Mouse (Mus musculus) midbrain, embryonic 11.5 days (tissue): ENCODE data around the gene Ubtd2. TPM values are rescaled to one million over a fixed set of nuclear protein-coding genes. Genes with fewer than 3 reads are reported as not detected.

Experiments used
- ATAC-seq: fragments of 200-750 bp; cut with Nextera tagmentation; 2 replicates; pipeline ENCODE4 v1.8.0; 2017; ENCODE audit warnings: moderate TSS enrichment, moderate library complexity; ENCODE audit not compliant: low FRiP score
- DNase-seq: peaks from one replicate; pipeline ENCODE4 v3.0.0; 2015; ENCODE audit warnings: low spot score; ENCODE audit errors: missing footprints
- H3K27ac ChIP-seq: fragments of 300-500 bp; sonication (generic); 2 replicates; pipeline ENCODE4 v1.5.1; 2014; ENCODE audit warnings: low read depth, low read length
- H3K27me3 ChIP-seq: fragments of 300-500 bp; sonication (generic); 2 replicates; pipeline ENCODE4 v1.6.1; 2014; ENCODE audit warnings: mild to moderate bottlenecking, low read length, moderate library complexity, mixed read lengths; ENCODE audit not compliant: control insufficient read depth, insufficient read depth
- H3K36me3 ChIP-seq: fragments of 300-500 bp; sonication (generic); 2 replicates; pipeline ENCODE4 v1.6.1; 2014; ENCODE audit warnings: mild to moderate bottlenecking, low read length, moderate library complexity, mixed read lengths; ENCODE audit not compliant: control insufficient read depth, insufficient read depth
- H3K4me1 ChIP-seq: fragments of 300-500 bp; sonication (generic); 2 replicates; pipeline ENCODE4 v1.6.1; 2014; ENCODE audit warnings: low read length; ENCODE audit not compliant: control insufficient read depth, insufficient read depth
- H3K4me2 ChIP-seq: fragments of 300-500 bp; sonication (generic); 2 replicates; pipeline ENCODE4 v1.6.1; 2014; ENCODE audit warnings: mild to moderate bottlenecking, moderate library complexity
- H3K4me3 ChIP-seq: fragments of 300-500 bp; sonication (generic); 2 replicates; pipeline ENCODE4 v1.5.1; 2014; ENCODE audit warnings: low read depth, low read length
- H3K9ac ChIP-seq: fragments of 300-500 bp; sonication (generic); 2 replicates; pipeline ENCODE4 v1.6.1; 2014; ENCODE audit warnings: low read length
- H3K9me3 ChIP-seq: fragments of 300-500 bp; sonication (generic); 2 replicates; pipeline ENCODE4 v1.6.1; 2016; ENCODE audit warnings: low read length; ENCODE audit not compliant: control insufficient read depth
- WGBS: fragments of 180-500 bp; shearing (Covaris S2); extraction: QIAGEN DNeasy Blood & Tissue Kit; methylation state at CpG from one replicate; pipeline ENCODE4 v1.1.7; 2014; 5-methylcytosine and 5-hydroxymethylcytosine counted together
- polyA plus RNA-seq: library from polyadenylated mRNA; unstranded; fragments of >200 nt; fragmentation: Nextera tagmentation; extraction: Ambion mirVana; gene quantifications from 2 replicates; pipeline ENCODE4 v1.2.1, GENCODE M21; 2014

The Ubtd2 gene
- polyA plus RNA-seq, 1 experiment from 2014 or later: 71.6 TPM

DNA sequence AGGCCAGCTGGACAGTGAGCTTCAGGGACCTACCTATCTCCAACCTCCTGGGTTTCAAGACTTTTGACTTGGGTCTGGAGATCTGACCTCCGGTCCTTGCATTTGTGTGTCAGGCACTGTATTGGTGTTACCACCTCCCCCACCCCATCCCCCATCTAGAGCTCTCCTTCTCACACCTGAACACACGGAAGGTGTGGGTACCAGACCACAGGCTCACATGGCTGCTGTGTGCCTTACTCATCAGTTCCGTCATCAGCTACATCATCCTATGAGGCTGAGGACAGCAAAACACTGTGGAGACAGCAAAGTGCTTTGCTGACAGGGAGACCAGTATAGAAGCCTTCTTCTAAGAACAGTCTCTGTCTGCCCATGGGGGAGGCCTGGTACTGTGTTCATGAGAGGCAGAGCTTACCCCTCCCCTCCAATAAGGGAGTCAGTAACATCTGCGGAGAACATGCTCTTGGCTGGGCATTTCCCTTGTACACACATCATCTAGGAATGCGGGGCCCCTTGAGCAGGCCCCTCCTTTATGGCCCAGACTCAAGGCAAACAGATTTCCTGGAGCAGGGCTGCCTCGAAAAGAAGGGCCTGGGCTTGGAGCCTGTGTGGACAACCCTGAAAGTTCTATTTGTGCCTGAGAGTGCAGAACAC, 19.6 kb upstream of the Ubtd2 start:
- Histone ChIP-seq H3K27me3 (no peaks in the 10 kb centered on the region), H3K36me3 (no peaks in the 10 kb centered on the region), H3K4me2 (no peak overlapping the region), H3K4me3 (no peak overlapping the region), H3K9ac (no peak overlapping the region), H3K27ac (no peak overlapping the region), H3K9me3 (no peaks in the 10 kb centered on the region), H3K4me1 (no peaks in the 10 kb centered on the region)
- no peak for ATAC-seq
- DNase-seq: no peak
- 76% methylated on average over 6 of the region's 6 CpGs for WGBS

DNA sequence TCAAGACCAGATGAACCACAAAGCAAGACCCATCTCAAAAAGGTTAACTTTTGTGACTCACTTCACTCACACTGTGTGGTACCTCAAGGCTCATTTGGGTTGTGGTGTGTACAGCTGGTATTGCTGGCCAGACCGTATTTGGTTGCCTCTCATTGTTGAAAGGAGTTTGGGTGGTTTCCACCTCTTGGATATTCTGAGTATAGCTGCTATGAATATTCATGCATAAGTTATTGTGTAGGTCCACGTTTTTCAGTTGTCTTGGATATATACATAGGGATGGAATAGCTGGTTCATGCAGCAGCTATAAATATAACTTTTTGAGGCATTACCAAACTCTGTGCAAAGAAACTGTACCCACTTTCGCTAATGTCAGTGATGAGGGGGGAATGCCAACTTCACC, 12.6 kb upstream of the Ubtd2 start:
- Histone ChIP-seq H3K4me1 (no peaks in the 10 kb centered on the region), H3K9ac (no peak overlapping the region), H3K27me3 (no peaks in the 10 kb centered on the region), H3K36me3 (no peaks in the 10 kb centered on the region), H3K4me2 (no peak overlapping the region), H3K9me3 (no peaks in the 10 kb centered on the region), H3K4me3 (no peak overlapping the region), H3K27ac (no peak overlapping the region)
- ATAC-seq: no peak
- WGBS: 78% methylated on average over 3 of the region's 3 CpGs
- DNase-seq: no peak

DNA sequence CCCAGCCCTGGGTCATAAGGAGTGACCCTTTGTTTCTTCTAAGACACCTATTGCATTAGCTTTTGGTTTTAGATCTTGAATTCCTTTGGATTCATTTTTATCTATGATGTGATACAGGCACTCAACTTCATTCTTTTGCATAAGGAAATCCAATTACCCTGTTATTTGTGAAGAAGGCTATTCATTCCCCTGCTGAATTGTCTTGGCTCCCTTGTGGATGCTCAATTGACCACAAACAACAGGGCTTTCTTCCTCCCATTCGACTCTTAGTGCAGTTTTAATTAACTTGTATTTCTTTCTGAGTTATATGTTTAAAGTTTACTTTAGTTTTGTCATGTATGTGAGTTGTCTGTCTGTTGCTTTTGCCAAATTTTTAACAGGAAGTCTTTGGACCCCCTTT, 10.9 kb upstream of the Ubtd2 start:
- H3K4me1 ChIP-seq: no peaks in the 10 kb centered on the region
- no peaks in the 10 kb centered on the region for H3K9me3 ChIP-seq
- H3K27me3 ChIP-seq: no peaks in the 10 kb centered on the region
- H3K9ac ChIP-seq: no peak overlapping the region
- H3K4me2 ChIP-seq: no peak overlapping the region
- H3K36me3 ChIP-seq: no peaks in the 10 kb centered on the region
- H3K4me3 ChIP-seq: no peak overlapping the region
- 5% methylated on average over 1 of the region's 1 CpGs for WGBS
- ATAC-seq (no peak), DNase-seq (no peak)
- H3K27ac ChIP-seq: no peak overlapping the region

DNA sequence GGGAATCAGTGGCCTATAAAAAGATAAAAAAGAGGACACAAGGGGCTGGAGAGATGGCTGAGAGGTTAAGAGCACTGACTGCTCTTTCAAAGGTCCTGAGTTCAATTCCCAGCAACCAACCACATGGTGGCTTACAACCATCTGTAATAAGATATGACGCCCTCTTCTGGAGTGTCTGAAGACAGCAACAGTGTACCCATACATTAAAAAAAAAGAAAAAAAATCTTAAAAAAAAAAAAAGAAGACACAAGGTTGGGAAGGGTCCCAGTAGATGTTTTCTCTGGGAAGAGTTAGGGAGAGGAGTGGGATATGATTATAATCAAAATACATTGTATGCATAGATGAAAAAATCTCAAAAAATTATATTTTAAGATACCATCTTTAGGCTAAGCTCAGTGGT, 10.0 kb upstream of the Ubtd2 start:
- H3K4me3 ChIP-seq: no peak overlapping the region
- 87% methylated on average over 1 of the region's 1 CpGs for WGBS
- H3K4me2 ChIP-seq: no peak overlapping the region
- no peaks in the 10 kb centered on the region for H3K9me3 ChIP-seq
- H3K9ac ChIP-seq: no peak overlapping the region
- no peaks in the 10 kb centered on the region for H3K4me1 ChIP-seq
- H3K27ac ChIP-seq: no peak overlapping the region
- no peak for ATAC-seq
- no peaks in the 10 kb centered on the region for H3K36me3 ChIP-seq
- no peaks in the 10 kb centered on the region for H3K27me3 ChIP-seq
- DNase-seq: no peak

DNA sequence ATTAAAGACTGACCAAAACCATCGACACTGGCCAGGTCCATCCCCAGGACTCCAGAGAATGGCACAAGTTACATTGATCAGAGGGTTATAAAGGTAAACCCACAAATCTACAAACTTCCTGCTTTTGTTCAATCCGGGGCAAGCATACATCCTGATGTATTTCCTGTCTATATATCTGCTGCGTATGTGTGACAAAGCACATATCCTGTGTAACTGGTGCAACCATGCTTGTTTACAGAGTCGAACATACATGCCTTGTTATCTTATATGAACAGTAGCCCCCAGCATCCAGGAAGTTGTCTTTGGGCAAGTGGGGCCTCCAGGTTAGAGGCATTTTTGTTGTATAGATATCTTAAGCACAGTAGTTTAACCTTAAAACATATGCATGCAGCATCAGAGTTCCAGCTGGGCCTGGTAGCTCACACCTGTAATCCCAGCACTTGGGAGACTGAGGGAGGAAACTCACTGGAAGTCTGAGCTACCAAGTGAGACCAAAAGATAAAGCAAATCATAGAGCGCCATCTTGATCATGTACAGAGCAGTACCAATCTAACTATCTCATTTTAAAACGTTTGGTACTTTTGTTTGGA, 9.4 kb upstream of the Ubtd2 start:
- ATAC-seq (no peak), DNase-seq (no peak)
- Histone ChIP-seq H3K36me3 (no peaks in the 10 kb centered on the region), H3K4me1 (no peaks in the 10 kb centered on the region), H3K27ac (no peak overlapping the region), H3K27me3 (no peaks in the 10 kb centered on the region), H3K9me3 (no peaks in the 10 kb centered on the region), H3K4me3 (no peak overlapping the region), H3K4me2 (no peak overlapping the region), H3K9ac (no peak overlapping the region)
- 83% methylated on average over 6 of the region's 6 CpGs for WGBS

DNA sequence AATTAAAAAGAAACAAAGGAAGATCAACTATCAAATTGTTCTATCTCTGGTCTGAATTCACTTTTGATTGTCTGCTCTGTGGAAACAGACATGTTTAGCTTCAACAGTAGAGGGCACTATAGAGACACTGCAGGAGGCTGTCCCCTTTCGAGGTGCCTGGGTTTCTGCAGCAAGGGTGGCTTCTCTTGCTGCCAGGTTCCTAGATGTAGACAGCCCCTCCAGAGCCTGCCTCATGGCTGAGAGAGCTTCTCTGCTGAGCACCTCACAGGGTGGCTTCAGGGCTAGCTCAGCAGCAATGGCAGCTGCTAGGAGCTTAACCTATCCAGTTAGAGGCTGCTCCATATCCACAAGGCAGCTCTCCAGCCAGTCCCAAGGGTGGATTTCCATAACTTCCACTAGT, 5.0 kb upstream of the Ubtd2 start:
- Histone ChIP-seq H3K27ac (no peak overlapping the region), H3K4me3 (no peak overlapping the region), H3K36me3 (no peaks in the 10 kb centered on the region), H3K27me3 (no peaks in the 10 kb centered on the region), H3K4me1 (no peaks in the 10 kb centered on the region; the same call in 1 of the 2 replicates), H3K9ac (no peak overlapping the region), H3K4me2 (no peak overlapping the region), H3K9me3 (no peaks in the 10 kb centered on the region)
- no peak for ATAC-seq
- peak; percentile 90 for DNase-seq
- 0% methylated on average over 1 of the region's 1 CpGs for WGBS

DNA sequence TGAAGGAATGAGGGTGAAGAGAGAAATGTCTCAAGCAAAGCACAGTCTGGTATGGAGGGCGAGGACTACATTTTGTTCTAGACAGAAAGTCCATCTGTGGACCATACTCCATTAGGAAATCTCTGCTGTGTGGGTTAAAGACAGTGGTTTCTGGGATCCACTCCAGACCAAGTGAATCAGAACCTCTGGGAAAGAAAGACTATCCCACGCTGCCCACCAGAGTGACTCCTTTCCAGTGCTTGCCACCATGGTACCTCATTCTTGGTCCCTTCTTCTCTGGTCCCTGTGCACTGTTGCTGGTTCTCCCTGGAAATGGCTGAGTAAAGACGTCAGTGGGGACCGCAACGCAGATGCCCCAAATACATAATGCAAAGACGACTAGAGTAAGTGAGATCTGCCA, 3.9 kb upstream of the Ubtd2 start:
- H3K27me3 ChIP-seq: no peaks in the 10 kb centered on the region
- ATAC-seq (no peak), DNase-seq (no peak)
- 88% methylated on average over 6 of the region's 6 CpGs for WGBS
- H3K4me3 ChIP-seq: no peak overlapping the region
- H3K9ac ChIP-seq: no peak overlapping the region
- H3K27ac ChIP-seq: no peak overlapping the region
- no peak overlapping the region for H3K4me2 ChIP-seq
- peaks cover 1% of the 10 kb centered on the region; the same call in 1 of the 2 replicates for H3K4me1 ChIP-seq
- H3K9me3 ChIP-seq: no peaks in the 10 kb centered on the region
- H3K36me3 ChIP-seq: no peaks in the 10 kb centered on the region

DNA sequence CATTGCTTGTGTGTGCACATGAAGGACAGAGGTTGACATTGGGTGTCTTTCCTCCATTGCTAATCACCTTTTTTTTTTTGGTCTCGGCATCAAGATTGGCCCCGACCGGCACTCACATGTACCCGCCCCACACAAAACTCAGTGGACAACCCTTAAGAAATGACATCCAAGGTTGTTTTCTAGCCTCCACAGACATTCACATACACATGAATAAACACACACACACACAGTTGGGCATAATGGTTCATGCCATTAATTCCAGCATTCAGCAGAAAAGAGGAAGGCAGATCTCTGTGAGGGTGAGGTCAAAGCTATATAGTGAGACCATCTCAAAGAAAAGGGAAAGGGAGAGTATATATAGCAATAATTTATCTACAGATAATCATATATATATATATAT, 2.4 kb upstream of the Ubtd2 start:
- Histone ChIP-seq H3K9me3 (no peaks in the 10 kb centered on the region), H3K9ac (no peak overlapping the region), H3K36me3 (no peaks in the 10 kb centered on the region), H3K27ac (no peak overlapping the region), H3K4me1 (peaks cover 8% of the 10 kb centered on the region), H3K4me3 (no peak overlapping the region), H3K27me3 (no peaks in the 10 kb centered on the region), H3K4me2 (no peak overlapping the region)
- WGBS: 86% methylated on average over 4 of the region's 4 CpGs
- ATAC-seq (no peak), DNase-seq (peak; percentile 54)

DNA sequence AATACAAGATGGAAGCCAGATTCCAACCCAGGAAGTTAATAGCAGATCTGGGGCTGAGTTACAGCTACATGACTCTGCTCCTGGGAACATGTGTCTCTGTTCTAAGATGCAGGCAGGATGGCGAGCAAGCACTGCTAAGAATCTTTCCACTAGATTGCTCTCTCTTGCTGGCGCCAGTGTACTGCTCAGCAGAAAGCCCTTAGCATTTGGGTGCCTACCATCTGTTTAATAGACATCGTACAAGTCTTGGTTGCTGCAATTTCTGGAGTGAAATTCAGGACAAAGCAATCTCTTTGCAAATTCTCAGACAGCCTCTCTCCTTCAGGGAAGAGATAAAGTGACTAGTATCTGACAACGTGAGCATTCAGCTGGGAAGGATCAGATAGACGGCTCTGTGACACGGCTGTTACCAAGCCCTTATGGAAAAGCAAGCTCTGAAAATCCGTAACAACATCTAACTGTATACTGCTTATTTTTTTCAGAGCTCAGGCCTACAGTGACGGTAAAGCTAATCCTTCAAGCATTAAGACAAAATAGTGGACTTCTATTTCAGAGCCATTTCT, 1.7 kb upstream of the Ubtd2 start:
- no peak overlapping the region for H3K4me2 ChIP-seq
- DNase-seq: peak; percentile 86

More for the DNA sequence above, 1.7 kb upstream of the Ubtd2 start:
- Histone ChIP-seq H3K9ac (peak overlapping the region; percentile 34), H3K36me3 (no peaks in the 10 kb centered on the region), H3K4me1 (peaks cover 8% of the 10 kb centered on the region), H3K27me3 (no peaks in the 10 kb centered on the region), H3K27ac (peak overlapping the region; percentile 14; the same call in 1 of the 2 replicates), H3K4me3 (no peak overlapping the region), H3K9me3 (no peaks in the 10 kb centered on the region)
- WGBS: 41% methylated on average over 8 of the region's 8 CpGs
- ATAC-seq: no peak
